Mouse (Mus musculus) c-Kit-negative CD71-positive TER-119-positive erythroid progenitor cells, embryonic 14.5 days (primary cell): ENCODE results near the gene Cbx3.

Experiments used
- DNase-seq: peaks from one replicate; pipeline ENCODE4 v3.0.0-alpha.2; 2013; ENCODE audit warnings: low read depth, low spot score

Gene Cbx3

DNA sequence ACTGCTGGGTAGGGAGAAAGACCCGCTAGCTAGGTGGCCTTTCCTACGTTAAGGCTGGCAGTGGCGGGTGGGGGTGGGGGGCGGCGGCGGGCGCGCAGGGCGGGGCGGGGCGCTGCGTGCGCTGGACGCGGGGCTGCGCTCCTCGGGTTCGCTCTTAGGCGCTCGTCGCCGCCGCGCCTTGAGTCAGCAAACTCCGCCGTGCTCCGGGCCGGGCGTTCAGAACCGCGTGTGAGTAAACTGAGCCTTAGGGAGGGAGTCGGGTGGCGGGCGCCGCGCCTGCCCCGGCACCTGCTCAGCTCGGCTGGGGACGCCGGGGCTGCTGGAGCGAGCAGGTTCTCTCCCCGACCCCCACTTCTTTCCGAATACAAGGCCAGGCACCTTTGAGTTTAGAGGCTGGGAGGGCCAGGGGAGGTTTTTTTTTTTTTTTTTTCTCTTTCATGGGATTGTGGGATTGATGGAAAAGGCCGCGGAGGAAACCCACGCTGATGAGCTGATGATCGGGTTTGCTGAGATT is 53.7 kb downstream of the Cbx3 start, which contains the start of gene Snx10:
Snx10 (plus strand) TSS at position 95 of the 514 bp plus-strand sequence.
- DNase-seq = no peak

GRCm38 (mm10) chr6:51524321-51524931 is 54.3 kb downstream of the Cbx3 start:
- DNase-seq = no peak

DNA sequence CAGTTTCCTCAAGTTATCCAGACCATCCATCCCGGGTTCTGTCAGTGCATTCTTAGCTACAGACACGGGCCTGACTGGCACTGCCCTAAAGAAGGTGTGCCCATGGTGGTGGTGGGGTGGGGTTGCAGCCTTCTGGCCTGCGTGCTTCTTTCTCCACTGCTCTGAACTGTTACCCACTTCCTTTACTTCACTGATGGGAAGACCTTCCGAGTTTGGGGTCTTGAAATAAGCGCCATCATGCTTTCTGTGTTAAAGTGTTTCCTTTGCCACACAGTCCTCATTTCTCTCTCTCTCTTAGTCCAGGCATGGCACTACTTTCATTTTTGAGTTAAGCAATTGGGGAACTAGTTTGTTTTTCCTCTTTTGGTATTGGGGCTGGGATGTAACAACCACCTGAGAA is 54.8 kb downstream of the Cbx3 start:
- DNase-seq = no peak

DNA sequence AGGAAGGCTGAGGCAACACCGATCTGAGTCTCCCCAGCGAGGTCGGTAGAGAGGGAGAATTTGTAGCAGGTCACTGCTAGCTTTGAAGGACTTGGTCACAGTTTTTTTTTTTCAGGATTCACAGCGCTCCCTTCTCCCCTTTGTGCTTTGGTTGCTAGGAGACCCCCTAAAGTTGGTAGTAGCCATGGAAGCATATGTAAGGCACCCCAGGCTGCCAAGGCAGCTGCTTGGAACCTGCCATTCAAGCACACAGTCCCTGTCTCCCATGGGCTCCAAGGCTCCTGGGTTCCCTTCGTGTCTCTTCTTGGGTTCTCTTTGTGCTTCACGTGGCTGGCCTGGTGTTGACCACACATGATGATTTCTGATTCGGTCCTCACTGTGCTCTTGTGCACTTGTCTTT is 59.3 kb downstream of the Cbx3 start:
- DNase-seq = no peak
